Mouse (Mus musculus) heart, embryonic 13.5 days (tissue): ENCODE results near the gene Mical1. TPM values are rescaled to one million over a fixed set of nuclear protein-coding genes. Genes with fewer than 3 reads are reported as not detected.
A peak's percentile ranks its signal among the peaks of the same experiment; 100 is the strongest.

Experiments
- ATAC-seq: fragments of 200-750 bp; cut with Nextera tagmentation; 2 replicates; pipeline ENCODE4 v1.8.0; 2017; ENCODE audit warnings: moderate TSS enrichment; ENCODE audit not compliant: insufficient number of reproducible peaks, low FRiP score, low TSS enrichment; ENCODE audit errors: extremely low read depth
- H3K27ac ChIP-seq: fragments of 300-500 bp; sonication (generic); replicated peaks from 2 replicates; pipeline ENCODE4 v1.5.1; 2015; ENCODE audit warnings: moderate library complexity, mild to moderate bottlenecking, inconsistent platforms
- H3K27me3 ChIP-seq: fragments of 300-500 bp; sonication (generic); replicated peaks from 2 replicates; pipeline ENCODE4 v1.6.1; 2015; ENCODE audit warnings: mild to moderate bottlenecking, inconsistent platforms
- H3K36me3 ChIP-seq: fragments of 300-500 bp; sonication (generic); 2 replicates; pipeline ENCODE4 v1.6.1; 2015; ENCODE audit warnings: mild to moderate bottlenecking, inconsistent platforms
- H3K4me1 ChIP-seq: fragments of 300-500 bp; sonication (generic); 2 replicates; pipeline ENCODE4 v1.6.1; 2015; ENCODE audit warnings: inconsistent platforms
- H3K4me2 ChIP-seq: fragments of 300-500 bp; sonication (generic); 2 replicates; pipeline ENCODE4 v1.6.1; 2015; ENCODE audit warnings: inconsistent platforms, mild to moderate bottlenecking, moderate library complexity
- H3K4me3 ChIP-seq: fragments of 300-500 bp; sonication (generic); 2 replicates; pipeline ENCODE4 v1.5.1; 2015; ENCODE audit warnings: moderate library complexity, mild to moderate bottlenecking, inconsistent platforms
- H3K9ac ChIP-seq: fragments of 300-500 bp; sonication (generic); 2 replicates; pipeline ENCODE4 v1.6.1; 2015; ENCODE audit warnings: inconsistent platforms, mild to moderate bottlenecking, moderate library complexity
- H3K9me3 ChIP-seq: fragments of 300-500 bp; sonication (generic); 2 replicates; pipeline ENCODE4 v1.6.1; 2016; ENCODE audit warnings: inconsistent platforms
- WGBS: fragments of 180-500 bp; shearing (Covaris S2); methylation state at CpG from one replicate; pipeline ENCODE4 v1.1.7; 2015; ENCODE audit warnings: mixed read lengths; 5-methylcytosine and 5-hydroxymethylcytosine counted together
- polyA plus RNA-seq: library from polyadenylated mRNA; unstranded; fragments of >200 nt; fragmentation: Nextera tagmentation; extraction: Ambion mirVana; gene quantifications from 2 replicates; pipeline ENCODE4 v1.2.1, GENCODE M21; 2015

The Mical1 gene
- polyA plus RNA-seq, 1 experiment from 2014 or later, result 33.4 TPM

GRCm38 (mm10) chr10:41479961-41480360 is 3.8 kb downstream of the Mical1 start:
- H3K9me3 ChIP-seq, result no peaks in the 10 kb centered on the region
- no peak overlapping the region for H3K27ac ChIP-seq
- no peaks in the 10 kb centered on the region for H3K27me3 ChIP-seq
- H3K4me2 ChIP-seq, result no peak overlapping the region
- no peak overlapping the region for H3K9ac ChIP-seq
- peaks cover 67% of the 10 kb centered on the region for H3K36me3 ChIP-seq
- 86% methylated on average over 3 of the region's 3 CpGs for WGBS
- H3K4me1 ChIP-seq, result peaks cover 57% of the 10 kb centered on the region
- H3K4me3 ChIP-seq, result no peak overlapping the region
- no peak for ATAC-seq

GRCm38 (mm10) chr10:41480938-41481880 is 5.1 kb downstream of the Mical1 start:
- WGBS, result 39% methylated on average over 33 of the region's 33 CpGs
- Histone ChIP-seq H3K4me2 (peak overlapping the region; percentile 34), H3K27me3 (no peaks in the 10 kb centered on the region), H3K9me3 (no peaks in the 10 kb centered on the region), H3K27ac (no peak overlapping the region), H3K4me3 (no peak overlapping the region), H3K9ac (peak overlapping the region; percentile 16), H3K36me3 (peaks cover 80% of the 10 kb centered on the region), H3K4me1 (peaks cover 45% of the 10 kb centered on the region)
- no peak for ATAC-seq

GRCm38 (mm10) chr10:41482446-41482845 is 6.3 kb downstream of the Mical1 start:
- H3K9ac ChIP-seq, result no peak overlapping the region
- H3K27me3 ChIP-seq, result no peaks in the 10 kb centered on the region
- no peak overlapping the region for H3K4me3 ChIP-seq
- H3K9me3 ChIP-seq, result no peaks in the 10 kb centered on the region
- peaks cover 92% of the 10 kb centered on the region for H3K36me3 ChIP-seq
- ATAC-seq, result no peak
- WGBS, result 84% methylated on average over 7 of the region's 7 CpGs
- peaks cover 38% of the 10 kb centered on the region for H3K4me1 ChIP-seq
- no peak overlapping the region for H3K27ac ChIP-seq
- H3K4me2 ChIP-seq, result no peak overlapping the region

DNA sequence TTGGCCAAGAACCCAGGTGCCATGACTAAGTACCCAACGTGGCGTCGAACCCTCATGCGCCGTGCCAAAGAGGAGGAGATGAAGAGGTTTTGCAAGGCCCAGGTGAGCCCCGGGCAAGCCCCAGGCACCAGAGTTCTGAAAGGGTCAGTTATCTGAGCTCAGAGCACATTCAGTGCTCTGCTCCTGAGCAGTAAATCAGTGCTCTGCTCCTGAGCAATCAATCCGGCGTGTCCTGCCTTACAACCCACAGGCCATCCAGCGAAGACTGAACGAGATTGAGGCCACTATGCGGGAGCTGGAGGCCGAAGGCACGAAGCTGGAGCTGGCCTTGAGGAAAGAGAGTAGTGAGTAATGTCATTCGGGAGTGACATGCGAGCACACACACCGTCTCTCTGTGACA is 9.7 kb downstream of the Mical1 start:
- Histone ChIP-seq H3K9ac (no peak overlapping the region), H3K27me3 (no peaks in the 10 kb centered on the region), H3K4me2 (no peak overlapping the region), H3K4me3 (no peak overlapping the region), H3K4me1 (peaks cover 39% of the 10 kb centered on the region), H3K36me3 (peaks cover 76% of the 10 kb centered on the region), H3K27ac (no peak overlapping the region), H3K9me3 (no peaks in the 10 kb centered on the region)
- no peak for ATAC-seq
- WGBS, result 92% methylated on average over 16 of the region's 16 CpGs

DNA sequence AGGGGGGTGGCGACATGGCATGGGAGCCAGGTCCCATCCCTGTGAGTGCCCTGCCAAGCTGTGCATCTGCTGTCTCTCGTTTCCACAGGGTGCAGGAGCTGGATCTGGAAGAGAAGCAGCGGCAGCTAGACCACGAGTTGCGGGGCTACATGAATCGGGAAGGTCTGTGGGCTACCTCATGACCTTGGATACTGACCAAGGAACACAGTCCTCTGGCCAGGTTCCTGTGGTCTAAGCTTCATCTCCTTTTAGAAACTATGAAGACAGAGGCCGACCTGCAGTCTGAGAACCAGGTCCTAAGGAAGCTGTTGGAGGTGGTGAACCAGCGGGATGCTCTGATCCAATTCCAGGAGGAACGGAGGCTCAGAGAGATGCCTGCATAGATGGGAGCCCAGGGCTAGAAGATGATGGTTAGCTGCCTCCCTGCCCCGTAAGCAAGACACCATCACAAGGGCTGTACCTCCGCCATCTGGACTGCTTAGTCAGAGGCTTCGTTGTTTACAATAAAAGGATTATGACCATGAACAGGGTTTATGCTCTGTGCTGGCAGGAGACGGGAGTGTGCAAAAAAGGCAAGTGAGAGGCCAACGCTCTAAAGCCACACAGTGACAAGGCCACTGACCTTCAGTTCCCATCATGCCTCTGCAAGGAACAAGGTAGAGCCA is 10.5 kb downstream of the Mical1 start:
- H3K9ac ChIP-seq, result no peak overlapping the region
- H3K4me3 ChIP-seq, result no peak overlapping the region
- WGBS, result 81% methylated on average over 14 of the region's 14 CpGs
- H3K4me1 ChIP-seq, result peaks cover 31% of the 10 kb centered on the region
- H3K27ac ChIP-seq, result no peak overlapping the region
- no peaks in the 10 kb centered on the region for H3K9me3 ChIP-seq
- ATAC-seq, result no peak
- H3K36me3 ChIP-seq, result peaks cover 71% of the 10 kb centered on the region
- no peaks in the 10 kb centered on the region for H3K27me3 ChIP-seq
- no peak overlapping the region for H3K4me2 ChIP-seq

- Histone ChIP-seq H3K36me3 (peaks cover 48% of the 10 kb centered on the region), H3K27me3 (no peaks in the 10 kb centered on the region), H3K9ac (peak overlapping the region; percentile 92), H3K4me2 (peak overlapping the region; percentile 98), H3K27ac (no peak overlapping the region), H3K4me3 (peak overlapping the region; percentile 79), H3K4me1 (peaks cover 28% of the 10 kb centered on the region), H3K9me3 (no peaks in the 10 kb centered on the region)
- WGBS, result 39% methylated on average over 7 of the region's 7 CpGs
- ATAC-seq, result no peak
Measured at GRCm38 (mm10) chr10:41488877-41489276, 12.8 kb downstream of the Mical1 start.

DNA sequence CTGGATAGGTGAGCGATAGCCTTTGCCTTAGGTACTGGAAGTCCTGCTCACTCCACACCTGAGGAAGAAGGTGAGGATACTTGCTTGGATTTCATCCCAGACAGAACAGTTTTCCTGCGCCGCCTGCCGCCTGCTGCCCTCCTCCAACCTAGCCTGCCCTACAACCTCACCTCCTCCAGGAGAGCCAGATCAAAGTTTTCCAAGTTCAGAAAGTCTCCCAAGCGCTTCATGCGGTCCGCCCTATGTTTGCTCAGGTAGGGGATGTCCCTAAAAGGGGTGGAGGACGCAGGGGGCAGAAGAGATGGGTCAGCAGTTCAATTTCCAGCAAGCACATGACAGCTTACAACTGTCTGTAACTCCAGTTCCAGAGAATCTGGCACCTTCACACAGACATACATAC is 13.2 kb downstream of the Mical1 start:
- Histone ChIP-seq H3K27ac (peak overlapping the region; percentile 85; the same call in 1 of the 2 replicates), H3K4me2 (peak overlapping the region; percentile 98), H3K9me3 (no peaks in the 10 kb centered on the region), H3K27me3 (no peaks in the 10 kb centered on the region), H3K4me1 (peaks cover 28% of the 10 kb centered on the region), H3K4me3 (peak overlapping the region; percentile 79), H3K36me3 (peaks cover 44% of the 10 kb centered on the region), H3K9ac (peak overlapping the region; percentile 92)
- WGBS, result 26% methylated on average over 8 of the region's 8 CpGs
- ATAC-seq, result no peak

- Histone ChIP-seq H3K4me2 (peak within 1 kb of the TSS; percentile 98), H3K9ac (peak within 1 kb of the TSS; percentile 92), H3K4me1 (peaks cover 28% of the 10 kb centered on the region), H3K9me3 (no peaks in the 10 kb centered on the region), H3K27ac (peak within 1 kb of the TSS; percentile 85), H3K4me3 (peak within 1 kb of the TSS; percentile 79), H3K36me3 (peaks cover 38% of the 10 kb centered on the region), H3K27me3 (no peaks in the 10 kb centered on the region)
- ATAC-seq, result peak; percentile 93
- under 1% methylated on average over 50 of the region's 50 CpGs for WGBS
Measured at GRCm38 (mm10) chr10:41489708-41490517, 13.8 kb downstream of the Mical1 start, which contains the start of the genes Smpd2 and Ppil6. TSS of gene Smpd2 (minus strand) at chr10:41490369. TSS of gene Ppil6 (plus strand) at chr10:41490439.

DNA sequence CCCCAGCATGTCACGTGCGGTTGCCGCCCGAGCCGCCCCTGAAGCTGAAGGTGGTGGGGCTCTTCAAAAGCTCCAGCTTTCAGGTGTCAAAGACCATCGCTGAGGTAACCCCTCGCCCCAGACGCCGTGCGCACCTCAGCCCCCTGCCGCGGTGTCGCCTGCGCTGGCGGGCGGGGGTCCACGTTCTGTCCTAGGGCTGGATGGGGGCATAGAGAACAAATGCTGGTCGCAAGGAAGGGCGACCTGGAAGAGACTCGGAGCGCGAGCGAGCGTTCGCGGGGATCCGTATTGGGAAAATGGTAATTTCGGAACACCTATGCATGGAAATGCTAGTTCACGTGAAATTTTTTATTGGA is 14.4 kb downstream of the Mical1 start:
- Histone ChIP-seq H3K4me2 (peak overlapping the region; percentile 98), H3K27ac (no peak overlapping the region), H3K36me3 (peaks cover 32% of the 10 kb centered on the region), H3K9me3 (no peaks in the 10 kb centered on the region), H3K4me3 (peak overlapping the region; percentile 79), H3K27me3 (no peaks in the 10 kb centered on the region), H3K4me1 (peaks cover 28% of the 10 kb centered on the region), H3K9ac (peak overlapping the region; percentile 92)
- WGBS, result under 1% methylated on average over 29 of the region's 29 CpGs
- no peak for ATAC-seq

DNA sequence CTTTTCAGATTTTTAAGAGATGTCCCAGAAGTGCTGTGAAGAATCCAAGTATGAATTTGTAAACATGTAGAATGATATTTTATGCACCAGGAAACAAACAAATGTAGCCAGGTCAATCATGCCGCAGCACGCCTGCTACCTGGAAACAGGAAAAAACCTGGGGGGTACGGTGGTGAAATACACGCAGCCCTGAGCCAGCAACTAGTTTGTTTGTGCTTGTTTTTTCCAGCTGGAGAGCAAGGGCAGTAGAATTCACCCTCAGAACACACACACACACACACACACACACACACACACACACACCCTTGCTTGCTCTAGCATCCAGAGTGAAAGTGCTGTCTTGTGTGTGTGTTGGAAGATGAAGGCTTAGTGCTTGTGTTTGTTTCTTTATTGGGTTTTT is 15.0 kb downstream of the Mical1 start:
- no peak overlapping the region for H3K9ac ChIP-seq
- H3K4me1 ChIP-seq, result peaks cover 28% of the 10 kb centered on the region
- no peaks in the 10 kb centered on the region for H3K9me3 ChIP-seq
- 53% methylated on average over 4 of the region's 4 CpGs for WGBS
- H3K4me3 ChIP-seq, result peak overlapping the region; percentile 79; the same call in 1 of the 2 replicates
- H3K27me3 ChIP-seq, result no peaks in the 10 kb centered on the region
- no peak overlapping the region for H3K27ac ChIP-seq
- ATAC-seq, result no peak
- peak overlapping the region; percentile 98 for H3K4me2 ChIP-seq
- H3K36me3 ChIP-seq, result peaks cover 26% of the 10 kb centered on the region

- ATAC-seq, result no peak
- Histone ChIP-seq H3K27ac (0 out of 2 replicates have a peak overlapping the region, but pooled peaks have one; percentile 45), H3K9ac (no peak overlapping the region)
Measured at GRCm38 (mm10) chr10:41500941-41501340, 24.8 kb downstream of the Mical1 start.

More at GRCm38 (mm10) chr10:41500941-41501340, 24.8 kb downstream of the Mical1 start:
- WGBS, result 35% methylated on average over 4 of the region's 4 CpGs
- Histone ChIP-seq H3K4me1 (peaks cover 17% of the 10 kb centered on the region), H3K9me3 (no peaks in the 10 kb centered on the region), H3K4me2 (no peak overlapping the region), H3K27me3 (no peaks in the 10 kb centered on the region), H3K4me3 (no peak overlapping the region), H3K36me3 (no peaks in the 10 kb centered on the region)
